Mouse (Mus musculus) forebrain, embryonic 14.5 days (tissue): ENCODE measurements around the gene Gm3532. TPM values are rescaled to one million over a fixed set of nuclear protein-coding genes. Genes with fewer than 3 reads are reported as not detected.
"Not testable (repeated sequence)": the region's sequence is repeated elsewhere in the genome, so short reads cannot be mapped to it uniquely, and the experiment has no call there.

Experiments
- ATAC-seq: fragments of 200-750 bp; cut with Nextera tagmentation; 2 replicates; pipeline ENCODE4 v1.8.0; 2017; ENCODE audit warnings: mild to moderate bottlenecking, moderate library complexity
- DNase-seq: peaks from one replicate; pipeline ENCODE4 v3.0.0-alpha.2; 2015; ENCODE audit warnings: low spot score
- H3K27ac ChIP-seq: fragments of 300-500 bp; sonication (generic); 2 replicates; pipeline ENCODE4 v1.5.1; 2014; ENCODE audit warnings: low read depth, mild to moderate bottlenecking, control low read depth, low read length, moderate library complexity
- H3K27me3 ChIP-seq: fragments of 300-500 bp; sonication (generic); replicated peaks from 2 replicates; pipeline ENCODE4 v1.6.1; 2014; ENCODE audit warnings: low read length, control low read depth, mixed read lengths; ENCODE audit not compliant: control insufficient read depth, insufficient read depth
- H3K36me3 ChIP-seq: fragments of 300-500 bp; sonication (generic); 2 replicates; pipeline ENCODE4 v1.6.1; 2014; ENCODE audit warnings: low read length, control low read depth; ENCODE audit not compliant: control insufficient read depth, insufficient read depth
- H3K4me1 ChIP-seq: fragments of 300-500 bp; sonication (generic); 2 replicates; pipeline ENCODE4 v1.6.1; 2014; ENCODE audit warnings: antibody characterized with exemption, low read length, control low read depth; ENCODE audit not compliant: control insufficient read depth, insufficient read depth
- H3K4me2 ChIP-seq: fragments of 300-500 bp; sonication (generic); 2 replicates; pipeline ENCODE4 v1.6.1; 2014; ENCODE audit warnings: mild to moderate bottlenecking, control low read depth, low read length
- H3K4me3 ChIP-seq: fragments of 300-500 bp; sonication (generic); 2 replicates; pipeline ENCODE4 v1.5.1; 2014; ENCODE audit warnings: low read depth, low read length, control low read depth
- H3K9ac ChIP-seq: fragments of 300-500 bp; sonication (generic); 2 replicates; pipeline ENCODE4 v1.6.1; 2014; ENCODE audit warnings: mild to moderate bottlenecking, low read length, control low read depth, moderate library complexity
- H3K9me3 ChIP-seq: fragments of 300-500 bp; sonication (generic); replicated peaks from 2 replicates; pipeline ENCODE4 v1.6.1; 2016; ENCODE audit warnings: low read length, control low read depth, mixed read lengths; ENCODE audit not compliant: control insufficient read depth
- WGBS: fragments of 180-500 bp; shearing (Covaris S2); extraction: QIAGEN DNeasy Blood & Tissue Kit; methylation state at CpG from one replicate; pipeline ENCODE4 v1.1.7; 2014; 5-methylcytosine and 5-hydroxymethylcytosine counted together
- polyA plus RNA-seq: library from polyadenylated mRNA; unstranded; fragments of >200 nt; fragmentation: Nextera tagmentation; extraction: Ambion mirVana; gene quantifications from 2 replicates; pipeline ENCODE4 v1.2.1, GENCODE M21; 2014

Gm3532 gene
- not detected in 2 replicates for polyA plus RNA-seq

GRCm38 (mm10) chr14:5538196-5538595 lies at the start of gene Gm3532:
Gm3532 (plus strand) TSS chr14:5538496.
- no CpG with 5 or more reads among the region's 2 CpGs for WGBS

DNA sequence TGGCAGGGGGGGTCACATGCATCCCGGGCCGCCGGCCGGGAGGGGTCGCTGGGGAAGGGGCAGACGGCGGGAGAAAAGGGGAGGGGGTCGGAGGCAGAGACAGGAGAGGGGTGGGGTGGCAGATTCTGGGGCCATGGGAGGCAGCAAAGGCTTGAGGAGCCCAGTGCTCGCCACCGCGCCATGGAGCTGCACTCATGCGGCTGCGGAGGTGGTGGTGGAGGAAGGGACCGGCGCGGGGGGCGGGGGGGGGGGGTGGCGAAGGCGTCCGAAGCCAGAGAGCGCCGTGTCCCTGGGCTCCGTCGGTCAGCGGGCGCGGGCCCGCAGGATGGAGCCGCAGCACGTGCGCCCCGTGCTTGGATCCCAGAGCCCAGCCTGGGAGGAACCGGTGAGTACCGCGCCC lies 36.9 kb upstream of the Gm3532 start, which contains the start of gene Gm3488:
TSS of gene Gm3488 (plus strand) at position 301 of the 400 bp plus-strand sequence.
- DNase-seq, H3K4me3 ChIP-seq: not testable (repeated sequence)
- no CpG with 5 or more reads among the region's 35 CpGs for WGBS

More at GRCm38 (mm10) chr14:5538196-5538595, at the start of gene Gm3532:
- not testable (repeated sequence) for H3K27me3 ChIP-seq, H3K4me1 ChIP-seq, H3K9me3 ChIP-seq, H3K36me3 ChIP-seq, DNase-seq, H3K27ac ChIP-seq, H3K9ac ChIP-seq, ATAC-seq, H3K4me2 ChIP-seq, H3K4me3 ChIP-seq

More for the DNA sequence above, 36.9 kb upstream of the Gm3532 start, which contains the start of gene Gm3488:
- H3K27ac ChIP-seq, H3K27me3 ChIP-seq, H3K36me3 ChIP-seq, H3K4me1 ChIP-seq, H3K4me2 ChIP-seq, ATAC-seq, H3K9ac ChIP-seq, H3K9me3 ChIP-seq: not testable (repeated sequence)

Other genes with a start within 250 kb of the Gm3532 start
- not detected in 2 replicates for gene Gm3542, start 203.6 kb upstream of the Gm3532 start, polyA plus RNA-seq
- gene Gm3500, start 149.4 kb upstream of the Gm3532 start, polyA plus RNA-seq = 0.50 and 0.56 TPM in 2 replicates
- 0.50 TPM in 1 of 2 replicates, not detected in the other for gene Gm3194, start 83.0 kb upstream of the Gm3532 start, polyA plus RNA-seq
- not detected in 2 replicates for gene Gm8246, start 60.7 kb upstream of the Gm3532 start, polyA plus RNA-seq
- gene Gm3187, start 54.3 kb upstream of the Gm3532 start, polyA plus RNA-seq = not detected in 2 replicates
- gene Gm3488, start 36.8 kb upstream of the Gm3532 start, polyA plus RNA-seq = 11.8 and 12.3 TPM in 2 replicates
- gene Gm8265, start 94.5 kb downstream of the Gm3532 start, polyA plus RNA-seq = not detected in 2 replicates
- gene Gm9603, start 149.0 kb downstream of the Gm3532 start, polyA plus RNA-seq = not detected in 2 replicates
- gene Gm3373, start 203.1 kb downstream of the Gm3532 start, polyA plus RNA-seq = 0.13 TPM in 1 of 2 replicates, not detected in the other